ENCODE assay signal across 10 mouse cellular contexts in the genomic region with DNA sequence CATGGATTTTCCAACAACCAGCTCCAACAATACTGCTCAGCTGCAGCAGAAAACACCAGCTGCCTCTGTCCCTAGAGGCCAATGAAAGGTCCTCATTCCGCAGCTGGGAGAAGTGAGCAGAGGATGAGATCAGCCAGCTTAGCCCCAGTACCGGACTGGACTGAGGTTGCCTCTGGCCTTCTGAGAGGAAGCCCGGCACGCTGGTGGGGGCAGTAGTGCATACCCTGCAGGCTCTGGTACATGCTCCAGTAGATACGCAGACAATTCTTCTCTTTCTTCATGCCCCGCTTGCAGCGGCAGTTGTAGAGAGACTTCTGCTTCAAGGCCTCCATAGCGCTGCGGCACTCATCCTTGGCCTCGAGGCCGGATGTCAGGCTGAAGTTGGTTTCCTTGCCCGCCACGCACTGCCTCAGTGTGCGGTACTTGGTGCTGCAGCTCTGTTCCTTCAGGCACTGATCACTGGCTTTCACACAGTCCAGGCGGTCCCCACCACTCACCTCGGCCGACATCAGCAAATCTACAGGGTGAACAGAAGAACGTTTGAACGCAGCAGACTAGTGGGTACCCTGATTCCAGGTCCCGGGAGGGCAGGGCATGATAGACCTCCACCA. TPM values are rescaled to one million over a fixed set of nuclear protein-coding genes. Genes with fewer than 3 reads are reported as not detected.
A peak's percentile ranks its signal among the peaks of the same experiment; 100 is the strongest.
DNase-seq lines count a peak whose midpoint lies in the region; ATAC-seq and TF ChIP-seq lines count a peak whose summit lies in the region.
"Had no signal": no experiment of that assay in that cellular context is flagged by ENCODE, and none has a peak within 500 bp of the region (broad histone marks: within the 10 kb centered on the region; RNA-seq: fewer than 3 reads in every experiment).

No protein-coding gene starts in this region.

- peaks cover 52% of the 10 kb centered on the region for H3K4me1 ChIP-seq in kidney, embryonic 16.5 days (ENCODE audit: insufficient read depth, low read length)
- peaks cover 54% of the 10 kb centered on the region for H3K4me1 ChIP-seq in embryonic facial prominence, embryonic 12.5 days
- peaks cover 31% of the 10 kb centered on the region for H3K4me1 ChIP-seq in heart, embryonic 12.5 days (replicated peaks)
- H3K4me1 ChIP-seq in midbrain, embryonic 16.5 days (ENCODE audit: control insufficient read depth, insufficient read depth, low read length), result peaks cover 40% of the 10 kb centered on the region

- no peak overlapping the region; the same call in 1 of the 2 replicates for H3K27ac ChIP-seq in kidney, embryonic 16.5 days (ENCODE audit: low read length)
- no peak overlapping the region for H3K27ac ChIP-seq in embryonic facial prominence, embryonic 12.5 days
- H3K27ac ChIP-seq in heart, embryonic 12.5 days (ENCODE audit: poor library complexity, severe bottlenecking), result no peak overlapping the region
- H3K27ac ChIP-seq in layer of hippocampus, adult 2 months, result peak overlapping the region; percentile 92
- H3K27ac ChIP-seq in midbrain, embryonic 16.5 days (ENCODE audit: low read length), result peak overlapping the region; percentile 9; the same call in 1 of the 2 replicates

- peak; percentile 19 for TF ChIP-seq CTCF in layer of hippocampus, adult 2 months (conservative IDR thresholded peaks at IDR 0.05)

- peak overlapping the region; percentile 69 for H3K4me3 ChIP-seq in kidney, embryonic 16.5 days (ENCODE audit: low read length)
- H3K4me3 ChIP-seq in embryonic facial prominence, embryonic 12.5 days, result peak overlapping the region; percentile 49
- H3K4me3 ChIP-seq in heart, embryonic 12.5 days, result peak overlapping the region; percentile 54
- peak overlapping the region; percentile 73 for H3K4me3 ChIP-seq in layer of hippocampus, adult 2 months
- H3K4me3 ChIP-seq in midbrain, embryonic 16.5 days (ENCODE audit: low read depth, low read length), result peak overlapping the region; percentile 50

- no peak for DNase-seq in kidney, adult 18-20 months
- DNase-seq in layer of hippocampus, adult 2 months (ENCODE audit: low spot score in 2 of 2), result no peak
- DNase-seq in thymus, postnatal 10 days (ENCODE audit: low spot score in 2 of 2), result peak; percentile 6 to 47
- DNase-seq in cerebellum, adult 9-10 months, result no peak

- H3K9ac ChIP-seq in kidney, embryonic 16.5 days (replicated peaks; ENCODE audit: low read length), result peak overlapping the region; percentile 75
- no peak overlapping the region for H3K9ac ChIP-seq in embryonic facial prominence, embryonic 12.5 days
- peak overlapping the region; percentile 64; the same call in 1 of the 2 replicates for H3K9ac ChIP-seq in heart, embryonic 12.5 days
- H3K9ac ChIP-seq in midbrain, embryonic 16.5 days (ENCODE audit: low read depth, low read length), result peak overlapping the region; percentile 67

- 5% methylated on average over 20 of the region's 20 CpGs for WGBS in kidney, embryonic 16.5 days
- WGBS in embryonic facial prominence, embryonic 12.5 days, result 6% methylated on average over 20 of the region's 20 CpGs
- WGBS in heart, embryonic 12.5 days, result 4% methylated on average over 20 of the region's 20 CpGs
- 4% methylated on average over 20 of the region's 20 CpGs for whole genome bisulfite sequencing in midbrain, embryonic 16.5 days

- H3K36me3 ChIP-seq in kidney, embryonic 16.5 days (ENCODE audit: insufficient read depth, low read length), result no peaks in the 10 kb centered on the region
- H3K36me3 ChIP-seq in embryonic facial prominence, embryonic 12.5 days, result no peaks in the 10 kb centered on the region
- no peaks in the 10 kb centered on the region for H3K36me3 ChIP-seq in heart, embryonic 12.5 days
- no peaks in the 10 kb centered on the region for H3K36me3 ChIP-seq in midbrain, embryonic 16.5 days (ENCODE audit: control insufficient read depth, insufficient read depth, low read length)
- H3K36me3 ChIP-seq: G1E had no signal

- H3K27me3 ChIP-seq in kidney, embryonic 16.5 days (ENCODE audit: insufficient read depth, low read length), result peaks cover 8% of the 10 kb centered on the region; the same call in 1 of the 2 replicates
- H3K27me3 ChIP-seq in embryonic facial prominence, embryonic 12.5 days, result peaks cover 39% of the 10 kb centered on the region
- peaks cover 43% of the 10 kb centered on the region for H3K27me3 ChIP-seq in heart, embryonic 12.5 days (replicated peaks)
- peaks cover 4% of the 10 kb centered on the region for H3K27me3 ChIP-seq in midbrain, embryonic 16.5 days (ENCODE audit: control insufficient read depth, insufficient read depth, low read depth, low read length)

- no peak for ATAC-seq in kidney, embryonic 16.5 days (ENCODE audit: low FRiP score, low TSS enrichment)
- no peak for ATAC-seq in embryonic facial prominence, embryonic 12.5 days (ENCODE audit: insufficient number of reproducible peaks, insufficient read depth, low FRiP score, low TSS enrichment)
- ATAC-seq in heart, embryonic 12.5 days (ENCODE audit: insufficient number of reproducible peaks, low FRiP score), result no peak
- 0 out of 2 replicates have a peak, but pooled peaks have one; percentile 22 for ATAC-seq in midbrain, embryonic 16.5 days

- peak overlapping the region; percentile 99 for H3K4me2 ChIP-seq in kidney, embryonic 16.5 days (replicated peaks; ENCODE audit: low read depth, low read length)
- H3K4me2 ChIP-seq in embryonic facial prominence, embryonic 12.5 days (replicated peaks), result peak overlapping the region; percentile 93
- H3K4me2 ChIP-seq in heart, embryonic 12.5 days, result peak overlapping the region; percentile 97
- peak overlapping the region; percentile 92 for H3K4me2 ChIP-seq in midbrain, embryonic 16.5 days (ENCODE audit: low read length)

- H3K9me3 ChIP-seq in kidney, embryonic 16.5 days (ENCODE audit: low read length), result no peaks in the 10 kb centered on the region
- no peaks in the 10 kb centered on the region for H3K9me3 ChIP-seq in embryonic facial prominence, embryonic 12.5 days
- no peaks in the 10 kb centered on the region for H3K9me3 ChIP-seq in heart, embryonic 12.5 days (replicated peaks)
- H3K9me3 ChIP-seq in midbrain, embryonic 16.5 days (replicated peaks; ENCODE audit: control insufficient read depth, low read length, poor library complexity, severe bottlenecking), result no peaks in the 10 kb centered on the region

RNA-seq across cellular contexts. Expression of a gene that starts 2.7 kb away (rescaled TPM):
- 66.9 and 75.0 TPM in 2 replicates for polyA plus RNA-seq in kidney, embryonic 16.5 days (2015; fragmentation: Nextera tagmentation; extraction: Ambion mirVana)
- polyA plus RNA-seq in embryonic facial prominence, embryonic 12.5 days (2016; fragmentation: Nextera tagmentation; extraction: Ambion mirVana), result 24.1 and 26.2 TPM in 2 replicates
- polyA plus RNA-seq in heart, embryonic 12.5 days (2016; fragmentation: Nextera tagmentation; extraction: Ambion mirVana), result 6.1 and 6.4 TPM in 2 replicates
- total RNA-seq in layer of hippocampus, adult 2 months (2021), result 10 to 100 TPM; 59.6 to 67.1 TPM
- polyA plus RNA-seq in midbrain, embryonic 16.5 days (2015; fragmentation: Nextera tagmentation; extraction: Ambion mirVana), result 36.2 and 45.0 TPM in 2 replicates
- polyA plus RNA-seq: G1E had no signal

RNA-seq across cellular contexts. Expression of a gene that starts 58.7 kb away (rescaled TPM):
- polyA plus RNA-seq in kidney, embryonic 16.5 days (2015; fragmentation: Nextera tagmentation; extraction: Ambion mirVana), result not detected in 2 replicates
- polyA plus RNA-seq in embryonic facial prominence, embryonic 12.5 days (2016; fragmentation: Nextera tagmentation; extraction: Ambion mirVana), result not detected in 2 replicates
- not detected in 2 replicates for polyA plus RNA-seq in heart, embryonic 12.5 days (2016; fragmentation: Nextera tagmentation; extraction: Ambion mirVana)
- total RNA-seq in layer of hippocampus, adult 2 months (2021), result not detected
- not detected in 2 replicates for polyA plus RNA-seq in midbrain, embryonic 16.5 days (2015; fragmentation: Nextera tagmentation; extraction: Ambion mirVana)
- total RNA-seq: G1E had no signal
- polyA plus RNA-seq: G1E; gonadal fat pad, adult 2 months had no signal

Comparison
In these comparisons a context has a peak if more than half of its experiments do, and no peak if none do; other contexts are left out.
1. H3K27ac ChIP-seq: peak in layer of hippocampus, adult 2 months (single experiment) and midbrain, embryonic 16.5 days (single experiment); none in kidney, embryonic 16.5 days (single experiment), embryonic facial prominence, embryonic 12.5 days (single experiment) and heart, embryonic 12.5 days (single experiment).
2. DNase-seq: peak in thymus, postnatal 10 days (2 of 2); none in kidney, adult 18-20 months (single experiment), layer of hippocampus, adult 2 months (0 of 2) and cerebellum, adult 9-10 months (single experiment).
3. Peak in every context shown above with its lines, with median percentiles within 50 percentile points of each other: H3K4me2 ChIP-seq and H3K4me3 ChIP-seq.